Mouse (Mus musculus) heart, postnatal 10 days (tissue): ENCODE data around the gene Cdk12. TPM values are rescaled to one million over a fixed set of nuclear protein-coding genes. Genes with fewer than 3 reads are reported as not detected.

Experiments
- microRNA-seq, 2 experiments: library from miRNA; unstranded; fragments of <30 nt; microRNA quantifications; one replicate each; pipeline ENCODE4 v1.2.0; 2022
- total RNA-seq, 2 experiments: library from RNA; stranded (reverse); gene quantifications; 2 replicates each; pipeline ENCODE4 v1.2.3; 2021

Gene Cdk12
- total RNA-seq, 2 experiments from 2014 or later = 31.6 to 32.7 TPM

Small RNAs within 50 kb of the gene (microRNA-seq; reads per million reads assigned to microRNA genes)
- gene Gm27399 = 0 reads per million in 2 experiments
- gene Mir5119 = 0.35 to 0.47 reads per million in 2 experiments

Other genes starting within 250 kb of the Cdk12 start
- 1 to 10 TPM; 4.8 to 6.9 TPM for gene Plxdc1, start 216.6 kb upstream of the Cdk12 start, total RNA-seq
- 1 to 10 TPM; 1.6 to 1.7 TPM for gene Arl5c, start 206.9 kb upstream of the Cdk12 start, total RNA-seq
- gene Cacnb1, start 180.0 kb upstream of the Cdk12 start, total RNA-seq = 1 to 10 TPM; 7.4 to 8.0 TPM
- gene Rpl19, start 176.3 kb upstream of the Cdk12 start, total RNA-seq = 100 to 1,000 TPM; 713 to 718 TPM
- under 1 TPM; 0.31 to 0.42 TPM for gene Stac2, start 149.6 kb upstream of the Cdk12 start, total RNA-seq
- gene Fbxl20, start 52.7 kb upstream of the Cdk12 start, total RNA-seq = 10 to 100 TPM; 21.0 to 27.6 TPM
- 10 to 100 TPM; 45.9 to 46.5 TPM for gene Med1, start 9.8 kb upstream of the Cdk12 start, total RNA-seq
- gene Neurod2, start 126.6 kb downstream of the Cdk12 start, total RNA-seq = not detected
- gene Ppp1r1b, start 145.3 kb downstream of the Cdk12 start, total RNA-seq = 1 to 10 TPM; 2.7 to 4.0 TPM
- 10 to 100 TPM; 23.9 to 24.5 TPM for gene Stard3, start 155.3 kb downstream of the Cdk12 start, total RNA-seq
- gene Tcap, start 180.8 kb downstream of the Cdk12 start, total RNA-seq = 100 to 1,000 TPM; 469 to 500 TPM
- gene Pnmt, start 183.4 kb downstream of the Cdk12 start, total RNA-seq = under 1 TPM in 1 of 2 experiments, not detected in 1; 0.31 TPM
- gene Pgap3, start 197.4 kb downstream of the Cdk12 start, total RNA-seq = 10 to 100 TPM; 14.5 to 17.8 TPM
- gene Erbb2, start 209.4 kb downstream of the Cdk12 start, total RNA-seq = 10 to 100 TPM; 12.7 to 19.3 TPM
- gene Mien1, start 235.9 kb downstream of the Cdk12 start, total RNA-seq = 10 to 100 TPM; 48.9 to 52.1 TPM
- not detected for gene Grb7, start 243.3 kb downstream of the Cdk12 start, total RNA-seq